Mouse (Mus musculus): Measurements from ENCODE around the gene Rab17.

The Rab17 gene

DNA sequence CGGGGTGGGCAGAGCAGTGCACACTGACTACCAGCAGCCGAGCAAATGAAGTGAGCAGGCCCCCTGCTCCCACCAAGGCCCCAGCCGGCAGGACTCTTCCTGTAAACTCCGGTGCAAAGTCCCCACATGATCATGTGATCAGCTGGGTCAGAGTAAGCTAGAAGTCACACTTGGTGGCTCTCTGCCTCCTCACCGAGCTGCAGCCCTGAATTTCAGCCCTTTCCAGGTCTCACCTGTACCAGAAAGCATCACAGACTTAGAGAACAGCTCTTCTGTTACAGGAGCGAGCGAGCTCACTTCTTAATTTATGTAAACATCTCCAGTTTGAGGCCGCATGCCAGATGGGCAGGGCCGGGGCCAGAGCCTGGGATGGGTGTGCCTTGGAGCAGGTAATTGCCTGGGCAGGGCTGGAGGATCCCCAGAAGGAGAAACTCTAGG is at the start of gene Rab17:
Rab17 (minus strand) TSS at position 315 of the 438 bp plus-strand sequence.
- DNase-seq (ENCODE audit: low spot score in 2 of 2): no peak

DNA sequence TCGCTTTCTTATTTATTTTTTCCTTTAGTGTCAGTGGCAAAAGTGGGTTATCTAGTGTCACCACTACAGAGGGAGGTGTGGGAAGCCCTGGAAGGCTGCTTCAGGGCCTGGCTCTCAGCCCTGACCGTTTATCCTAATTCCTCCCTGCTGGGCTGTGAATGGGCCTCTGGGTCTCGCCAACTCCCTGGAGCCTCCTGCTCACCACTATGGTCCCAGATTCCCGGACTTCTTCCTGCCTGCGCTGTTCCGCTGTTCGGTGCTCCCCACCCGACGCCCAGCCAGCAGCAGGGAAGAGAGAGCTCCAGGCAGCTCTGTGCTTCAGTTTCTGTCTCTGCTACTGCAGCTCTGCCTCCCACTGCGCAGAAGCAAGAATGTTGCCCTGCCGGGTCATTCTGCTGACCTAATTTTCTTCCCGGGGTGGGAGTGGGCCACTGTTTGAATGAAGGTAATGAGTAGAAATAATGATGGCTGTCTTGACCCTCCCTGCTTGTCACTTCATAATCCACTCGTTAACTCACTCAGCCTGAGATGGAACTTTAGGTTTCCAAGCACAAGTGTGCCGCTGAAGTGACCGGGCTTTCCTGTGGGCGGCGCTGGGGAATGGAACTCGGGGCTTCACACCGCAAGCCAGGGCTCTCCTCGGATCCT is 47.8 kb upstream of the Rab17 start:
- peak; percentile 19 to 34 for DNase-seq (ENCODE audit: low spot score in 2 of 2)

DNA sequence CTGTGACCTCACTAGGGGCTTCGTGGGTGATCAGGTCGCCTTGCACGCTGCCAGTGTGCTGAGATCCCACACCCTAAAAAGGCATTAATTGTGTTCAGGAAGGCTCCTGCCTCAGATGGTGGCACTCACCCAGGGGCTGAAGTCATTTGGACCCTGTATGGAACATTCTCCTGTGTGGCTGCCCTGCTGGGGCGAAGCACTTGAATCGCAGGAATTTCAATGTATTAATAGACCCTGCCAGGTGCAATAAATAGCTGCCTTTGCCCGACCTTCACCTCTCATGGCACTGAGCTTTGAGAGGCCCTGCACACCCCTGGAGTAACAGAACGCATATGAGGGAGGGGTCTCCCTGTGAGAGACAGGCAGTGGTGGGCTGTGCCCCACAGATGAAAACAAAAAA is 46.1 kb upstream of the Rab17 start:
- DNase-seq (ENCODE audit: low spot score in 2 of 2): no peak

DNA sequence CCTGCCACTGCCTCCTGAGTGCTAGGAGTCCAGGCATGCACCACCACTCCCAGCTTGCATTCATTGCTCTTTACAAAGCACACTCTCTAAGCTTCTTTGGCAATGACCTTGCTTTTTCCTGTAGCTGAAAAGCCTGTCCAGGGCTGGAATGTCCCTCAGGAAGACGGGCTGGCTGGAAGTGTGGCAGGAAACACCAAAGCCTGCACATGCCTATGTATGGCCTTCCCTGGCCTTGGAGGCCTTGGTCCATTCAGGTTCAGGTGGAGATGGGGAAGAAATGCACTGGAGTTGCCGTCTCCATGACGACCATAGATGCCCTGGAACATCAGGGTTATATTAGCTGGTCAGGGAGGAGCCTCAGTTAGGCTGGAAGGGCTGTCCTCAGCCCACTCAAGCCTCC is 44.3 kb upstream of the Rab17 start:
- DNase-seq (ENCODE audit: low spot score in 2 of 2): no peak

DNA sequence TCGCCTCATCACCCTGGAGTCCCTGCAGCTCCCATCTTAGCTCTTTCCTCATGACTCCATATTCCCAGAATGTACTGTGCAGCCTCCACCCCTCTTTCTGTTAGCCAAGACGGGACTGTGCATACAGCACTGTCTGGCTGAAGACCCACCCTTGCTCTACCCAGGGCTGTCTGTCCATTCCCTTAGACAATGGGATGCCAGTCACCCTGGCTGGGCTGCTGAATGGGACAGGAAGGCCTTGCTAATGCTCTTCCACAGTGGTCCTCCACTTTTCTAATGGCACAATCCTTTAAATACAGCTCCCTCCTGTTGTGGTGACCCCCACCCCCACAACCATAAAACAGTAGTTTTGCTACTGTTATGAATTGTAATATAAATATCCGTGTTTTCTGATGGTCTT is 41.9 kb upstream of the Rab17 start:
- DNase-seq (ENCODE audit: low spot score in 2 of 2): no peak

DNA sequence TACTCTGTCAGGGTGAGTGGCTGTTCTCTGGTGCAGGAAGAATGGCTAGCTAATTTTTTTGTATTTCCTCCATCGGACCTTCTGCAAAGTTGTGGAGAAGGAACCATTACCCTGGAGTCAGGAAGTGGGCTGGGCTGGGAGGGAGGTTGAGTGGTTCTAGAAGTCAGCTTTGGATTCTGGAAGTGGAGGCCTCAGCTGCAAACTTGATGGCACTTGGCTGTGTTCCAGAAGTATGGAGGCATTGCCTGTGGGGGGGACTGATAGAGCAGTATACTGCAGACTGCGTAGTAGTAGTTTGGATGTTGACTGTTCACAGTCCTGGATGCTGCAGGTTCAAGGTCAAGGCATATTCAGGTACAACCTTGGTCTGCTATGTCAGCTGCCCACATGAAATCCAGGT is 41.3 kb upstream of the Rab17 start:
- DNase-seq (ENCODE audit: low spot score in 2 of 2): no peak

DNA sequence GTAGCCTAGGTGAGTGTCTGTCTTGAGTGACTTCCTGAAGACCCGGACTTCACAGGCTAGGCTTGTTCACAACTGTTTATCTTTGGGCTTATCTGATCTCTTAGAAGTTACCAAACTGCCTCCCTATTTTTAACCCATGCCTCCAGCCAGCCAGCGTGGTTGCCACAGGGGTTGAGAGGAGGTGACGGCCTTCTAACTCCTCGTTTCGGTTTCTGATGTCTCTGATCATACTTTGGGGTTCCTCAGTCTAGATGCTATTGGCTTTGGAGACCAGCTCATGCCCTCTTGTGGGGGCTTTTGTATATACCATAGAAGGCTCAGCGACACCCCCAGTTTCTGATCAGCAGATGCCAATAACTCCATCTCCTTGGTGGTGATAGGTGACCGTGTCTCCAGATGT is 40.8 kb upstream of the Rab17 start:
- DNase-seq (ENCODE audit: low spot score in 2 of 2): no peak

DNA sequence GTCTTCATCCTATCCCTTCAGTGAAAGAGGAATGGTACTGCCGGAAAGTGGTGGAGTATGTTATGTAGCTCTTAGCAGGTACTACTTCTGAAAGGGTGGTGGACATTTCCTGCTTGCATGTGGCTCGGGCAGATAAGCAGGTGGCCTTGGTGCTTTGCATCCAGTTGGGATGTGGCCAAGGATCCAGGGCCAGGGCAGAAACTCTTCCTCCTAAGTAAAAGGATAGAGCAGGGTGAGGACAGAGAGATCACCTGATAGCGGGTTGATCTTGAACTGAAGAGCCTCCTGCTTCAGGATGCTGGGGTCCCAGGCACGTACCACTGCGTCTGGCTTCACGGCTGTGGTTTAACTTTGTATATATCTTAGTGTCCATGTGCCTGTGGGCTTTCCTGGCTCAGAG is 39.8 kb upstream of the Rab17 start:
- no peak for DNase-seq (ENCODE audit: low spot score in 2 of 2)

DNA sequence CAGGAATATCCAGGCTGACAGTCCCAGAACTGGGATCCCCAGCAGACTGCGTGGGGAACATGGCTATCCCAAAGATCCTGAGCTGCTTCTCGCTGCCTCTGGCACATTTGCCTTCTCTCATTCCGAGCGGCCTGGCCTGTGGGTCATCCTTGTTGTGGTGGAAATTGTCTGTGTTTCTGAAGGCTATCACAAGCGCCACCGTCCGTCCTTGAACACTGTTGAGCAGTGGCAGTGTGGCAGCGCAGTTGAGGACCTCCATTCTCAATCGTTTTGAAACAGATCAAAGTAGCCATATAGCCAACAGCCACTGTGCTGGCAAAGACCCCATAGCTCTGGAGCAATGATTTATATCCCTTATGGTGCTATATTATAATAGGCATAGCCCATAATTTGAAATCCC is 39.3 kb upstream of the Rab17 start:
- no peak for DNase-seq (ENCODE audit: low spot score in 2 of 2)

DNA sequence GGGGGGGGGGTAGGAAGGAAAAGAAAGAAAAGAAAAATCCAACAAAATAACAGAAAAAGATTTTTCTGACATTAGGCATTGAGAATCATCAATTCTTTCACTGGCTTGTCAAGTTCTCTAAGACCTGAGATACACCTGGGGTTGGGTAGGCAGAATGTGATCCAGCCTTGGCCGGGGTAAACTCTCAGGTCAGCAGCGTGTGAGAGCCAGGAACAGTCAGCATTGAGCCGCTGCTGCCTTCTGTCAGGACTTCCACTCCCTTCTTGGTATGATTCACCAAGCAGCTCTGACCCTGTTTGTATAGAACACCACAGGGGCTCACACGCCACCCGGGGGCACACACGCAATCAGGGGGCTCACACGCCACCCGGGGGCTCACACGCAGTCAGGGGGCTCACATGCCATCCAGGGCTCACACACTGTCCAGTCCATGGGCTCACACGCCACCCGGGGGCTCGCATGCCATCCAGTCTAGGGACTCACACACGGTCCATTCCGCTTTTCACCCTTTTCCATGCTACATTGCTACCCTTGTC is 38.8 kb upstream of the Rab17 start:
- no peak for DNase-seq (ENCODE audit: low spot score in 2 of 2)

DNA sequence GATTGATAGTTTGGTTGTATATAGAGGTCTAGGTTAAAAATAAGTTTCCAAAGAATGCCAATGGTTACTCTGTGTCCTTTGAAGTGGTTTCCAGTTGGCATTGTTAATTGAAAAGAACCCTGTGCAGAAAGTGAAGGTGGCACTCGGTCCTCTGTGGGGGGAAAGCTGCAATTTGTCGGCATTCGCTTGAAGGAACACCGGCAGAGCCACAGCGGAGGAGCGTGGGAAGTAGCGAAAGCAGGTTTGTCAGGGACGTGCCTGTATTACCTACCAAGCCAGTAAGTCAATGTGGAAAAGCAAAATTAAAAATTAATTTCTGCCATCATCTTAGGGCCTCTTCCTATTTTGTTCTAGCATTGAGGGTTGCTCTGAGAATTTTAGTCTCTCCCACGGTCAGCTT is 37.2 kb upstream of the Rab17 start:
- DNase-seq (ENCODE audit: low spot score in 2 of 2): no peak

DNA sequence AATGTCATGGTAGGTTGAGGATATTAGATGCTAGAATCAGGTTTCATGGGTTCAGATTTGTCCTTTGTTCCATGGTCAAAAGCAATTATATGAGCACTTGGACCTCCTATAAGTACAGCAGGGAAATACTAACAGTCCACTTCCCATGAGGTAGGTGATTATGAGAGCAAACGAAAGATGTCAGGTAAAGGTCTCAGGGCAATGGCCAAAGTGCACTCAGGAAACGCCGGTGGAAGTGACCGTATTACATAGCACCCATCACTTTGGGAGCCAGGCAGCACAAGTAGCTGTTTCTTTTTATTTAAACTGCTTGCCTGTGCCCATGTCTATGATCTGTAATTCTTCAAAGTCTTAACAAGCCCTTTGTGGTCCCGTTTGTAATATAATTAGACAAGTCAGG is 36.6 kb upstream of the Rab17 start:
- no peak for DNase-seq (ENCODE audit: low spot score in 2 of 2)

DNA sequence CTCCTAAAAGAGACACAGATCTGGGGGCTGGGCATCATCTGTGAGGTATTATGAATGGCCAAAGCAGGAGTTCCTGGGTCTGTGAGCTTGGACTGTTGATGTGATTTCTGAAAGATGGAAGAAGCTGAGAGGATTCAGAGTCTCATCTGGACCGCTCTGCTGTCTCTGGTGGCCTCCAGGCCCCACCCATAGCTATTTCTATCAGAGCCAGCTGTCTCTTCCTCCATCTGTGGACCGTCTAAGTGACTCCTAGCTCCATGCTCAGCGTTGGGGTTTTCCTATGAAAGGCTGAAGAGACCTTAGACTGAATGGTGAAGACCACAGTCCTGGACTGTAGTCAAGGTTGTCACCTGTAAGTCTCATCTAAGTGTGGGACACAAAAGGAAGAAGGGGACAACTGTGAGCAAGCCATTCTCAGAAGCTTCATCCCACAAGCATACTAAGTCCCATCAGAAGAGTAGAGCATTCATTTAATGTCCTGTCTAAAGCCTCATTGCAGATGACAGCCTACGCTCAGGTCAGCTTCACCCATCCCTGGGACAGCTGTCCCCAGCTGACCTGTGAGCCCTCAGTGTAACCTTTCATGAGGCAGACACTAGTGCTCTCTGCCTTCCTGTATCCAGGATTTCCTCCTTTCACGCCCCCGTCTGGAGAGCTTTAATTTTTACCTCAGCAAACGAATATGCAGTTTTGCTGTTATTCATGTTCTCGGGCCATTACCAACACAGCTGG is 34.2 kb upstream of the Rab17 start:
- DNase-seq (ENCODE audit: low spot score in 2 of 2): no peak

DNA sequence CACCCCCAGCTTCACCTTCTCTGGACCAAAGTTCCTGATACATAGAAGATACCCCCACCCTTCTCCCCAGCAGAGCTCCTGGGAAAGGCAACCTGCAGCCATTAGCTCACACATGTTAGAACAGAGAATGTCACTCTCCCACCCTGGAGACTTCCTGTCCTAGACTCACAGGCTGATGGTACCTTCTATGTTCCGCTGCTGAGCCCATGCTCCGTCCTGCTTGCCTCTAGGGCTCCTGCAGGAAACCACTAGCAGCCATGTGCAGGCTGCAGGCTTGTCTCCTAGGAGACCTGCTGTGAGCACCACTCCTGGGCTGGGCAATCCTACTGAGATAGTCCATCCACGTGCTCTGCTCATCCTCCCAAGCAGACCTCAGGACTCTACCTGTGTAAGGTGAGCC is 33.2 kb upstream of the Rab17 start:
- DNase-seq (ENCODE audit: low spot score in 2 of 2): no peak

DNA sequence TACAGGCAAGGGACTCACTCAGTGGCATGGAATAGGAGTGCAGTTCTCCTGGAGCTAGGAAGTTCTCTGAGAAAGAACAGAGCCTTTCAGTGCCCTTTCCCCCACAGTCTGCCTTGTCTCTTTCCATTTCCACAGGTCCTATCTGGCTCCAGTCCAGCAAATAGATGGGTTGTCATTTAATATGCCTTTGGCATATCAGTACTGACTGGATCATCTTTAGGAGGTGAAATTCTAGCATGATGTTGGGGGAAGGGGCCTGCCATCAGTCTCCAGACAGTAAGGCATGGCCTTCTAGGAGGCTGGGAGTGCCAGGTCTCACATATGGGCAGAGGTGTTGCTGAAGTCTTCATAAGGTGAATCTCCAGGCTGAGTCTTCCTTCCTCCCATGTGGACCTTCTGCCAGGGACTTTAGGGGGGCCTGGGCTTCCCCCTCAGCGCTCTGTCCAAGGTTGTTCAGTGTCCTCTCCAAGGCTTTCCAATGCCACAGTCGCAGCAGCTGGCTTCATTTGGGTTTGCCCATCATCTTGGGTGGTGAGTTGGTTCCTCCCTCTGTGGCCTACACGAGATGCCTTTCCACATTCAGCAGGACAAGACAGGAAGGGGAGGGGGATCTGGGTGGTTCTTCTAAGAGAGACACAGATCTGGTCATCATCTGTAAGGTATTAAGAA is 32.5 kb upstream of the Rab17 start:
- DNase-seq (ENCODE audit: low spot score in 2 of 2): no peak

DNA sequence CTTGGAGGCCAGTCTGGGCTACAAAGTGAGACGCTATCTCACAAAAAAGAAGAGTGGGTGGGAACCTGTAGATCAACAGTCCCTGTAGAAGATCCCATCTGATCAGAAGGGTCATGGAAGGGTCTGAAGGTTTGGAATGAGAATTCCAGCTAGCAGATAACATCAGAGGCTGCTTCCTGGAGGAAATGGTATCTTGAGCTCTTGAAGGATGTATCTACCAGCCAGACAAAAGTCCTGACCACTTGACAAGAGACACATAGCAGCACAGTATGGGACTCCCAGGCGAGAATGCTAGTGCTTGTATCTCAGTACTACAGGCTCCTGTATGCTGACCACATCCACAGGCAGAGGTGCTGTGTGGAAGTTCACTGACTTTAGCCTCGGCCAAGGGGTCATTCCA is 31.6 kb upstream of the Rab17 start:
- no peak for DNase-seq (ENCODE audit: low spot score in 2 of 2)

DNA sequence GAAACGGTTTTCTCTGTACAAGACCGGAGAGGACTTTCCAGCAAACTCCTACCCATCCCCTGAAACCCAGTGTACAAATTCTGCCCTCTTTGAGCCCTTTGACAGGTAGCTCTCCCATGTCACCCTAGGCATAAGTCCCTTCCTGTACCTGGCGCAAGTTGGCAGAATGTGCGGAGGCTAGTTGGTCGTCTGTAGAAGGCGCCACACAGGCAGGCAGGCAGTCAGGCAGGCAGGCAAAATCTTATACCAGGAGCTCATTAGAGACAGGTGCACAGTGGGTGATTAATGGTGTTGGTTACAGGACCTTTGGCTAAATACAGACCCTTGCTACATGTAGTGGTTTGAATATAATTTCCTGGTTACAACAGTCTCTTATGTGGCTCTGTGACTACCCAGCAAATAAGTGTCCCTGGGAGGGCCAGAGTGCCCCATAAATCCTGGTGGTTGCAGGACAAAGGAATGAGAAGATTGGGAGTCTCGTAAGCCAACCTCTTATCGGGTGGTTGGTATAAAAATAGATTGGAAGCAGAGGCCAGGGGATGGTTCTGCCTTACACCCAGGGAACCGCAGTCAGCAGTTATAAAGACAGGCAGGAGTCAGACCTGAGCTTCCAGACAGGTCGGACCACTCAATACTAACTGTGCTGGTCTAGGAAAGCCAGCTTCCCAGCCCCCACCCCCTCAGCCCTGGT is 30.6 kb upstream of the Rab17 start:
- DNase-seq (ENCODE audit: low spot score in 2 of 2): no peak

DNA sequence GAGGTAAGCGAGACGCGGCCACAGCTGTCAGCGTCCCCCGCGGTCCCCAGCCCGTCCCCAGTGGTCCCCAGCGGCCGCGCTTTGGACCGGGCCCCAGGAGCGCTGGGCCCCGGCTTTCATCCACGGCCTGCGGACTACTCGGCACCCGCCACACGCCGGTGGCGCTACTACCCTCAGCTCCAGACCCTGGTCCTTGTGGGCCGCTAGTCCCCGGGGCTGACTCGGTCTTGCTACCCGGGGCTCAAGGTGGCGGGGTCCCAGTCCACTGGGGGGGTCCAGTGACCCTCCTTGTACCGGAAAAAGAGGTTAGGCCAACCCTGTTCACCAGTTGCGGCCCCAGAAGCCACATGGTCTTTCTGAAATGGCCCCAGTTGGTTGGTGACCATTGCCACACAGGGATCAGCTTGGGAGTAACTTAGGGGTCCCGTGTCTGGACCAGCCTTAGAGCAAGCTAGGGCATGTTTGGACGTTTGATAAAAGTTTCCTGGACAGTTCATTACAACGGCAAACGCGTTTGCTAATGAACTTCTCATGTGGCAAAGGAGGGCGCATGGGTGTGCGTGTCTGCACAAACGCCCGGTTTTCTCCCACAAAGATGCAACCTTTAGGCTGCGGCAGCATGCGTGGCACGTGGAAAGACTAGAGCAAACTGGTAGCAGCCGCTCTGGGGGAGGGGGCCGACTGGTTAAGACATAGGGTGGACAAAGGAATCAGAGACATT is 29.6 kb upstream of the Rab17 start:
- peak in 1 of 2 experiments; percentile 31 for DNase-seq (ENCODE audit: low spot score in 2 of 2)

DNA sequence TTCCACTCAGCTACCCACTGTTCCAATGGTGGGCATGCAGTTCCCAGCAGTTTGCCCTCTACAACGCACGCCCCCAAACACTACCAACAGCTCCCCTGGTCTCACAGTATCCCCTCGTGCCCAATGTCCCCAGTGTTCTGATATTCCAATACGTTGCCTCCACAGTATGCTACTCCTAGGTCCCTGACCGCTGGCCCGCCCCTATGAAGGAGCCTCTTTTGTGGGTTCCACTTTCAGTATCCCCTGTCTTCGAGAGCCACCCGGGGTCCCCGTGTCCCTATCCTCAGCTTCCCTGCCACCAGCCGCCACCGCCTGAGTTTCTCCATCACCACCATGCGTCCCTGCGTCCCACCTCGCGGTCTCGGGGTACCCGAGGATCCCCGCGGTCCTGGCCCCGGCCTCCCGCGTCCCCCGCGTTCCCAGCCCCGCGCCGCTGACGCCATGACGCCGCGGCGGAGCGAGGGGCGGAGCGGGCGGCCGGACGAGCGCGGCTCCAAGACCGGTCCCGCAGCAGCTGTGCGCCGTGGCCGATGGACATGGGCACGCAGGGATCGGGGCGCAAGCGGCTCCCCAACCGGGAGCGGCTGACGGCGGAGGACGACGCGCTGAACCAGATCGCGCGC is 28.9 kb upstream of the Rab17 start, which contains the start of gene Lrrfip1:
Lrrfip1 (plus strand) TSS at position 470 of the 623 bp plus-strand sequence.
- peak; percentile 69 to 70 for DNase-seq (ENCODE audit: low spot score in 2 of 2)

DNA sequence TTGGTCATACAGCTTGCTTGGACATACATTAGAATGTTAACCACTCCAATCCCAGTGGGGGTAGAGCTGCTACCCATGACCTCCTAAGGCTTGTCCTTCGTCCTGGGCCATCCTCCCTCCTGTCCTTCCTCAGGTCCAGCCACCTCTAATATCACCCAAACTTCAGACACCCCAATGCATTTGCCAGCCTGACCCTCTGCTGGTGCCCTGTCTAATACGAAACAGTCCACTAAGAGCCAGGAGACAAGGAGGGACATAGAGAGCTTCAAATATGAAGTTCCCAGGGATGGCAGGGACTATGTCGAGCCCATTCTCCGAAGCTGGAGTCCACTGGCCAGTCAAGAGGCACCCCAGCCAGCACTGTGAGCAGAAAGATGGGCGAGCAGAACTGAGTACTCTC is 28.2 kb upstream of the Rab17 start:
- DNase-seq (ENCODE audit: low spot score in 2 of 2): no peak

DNA sequence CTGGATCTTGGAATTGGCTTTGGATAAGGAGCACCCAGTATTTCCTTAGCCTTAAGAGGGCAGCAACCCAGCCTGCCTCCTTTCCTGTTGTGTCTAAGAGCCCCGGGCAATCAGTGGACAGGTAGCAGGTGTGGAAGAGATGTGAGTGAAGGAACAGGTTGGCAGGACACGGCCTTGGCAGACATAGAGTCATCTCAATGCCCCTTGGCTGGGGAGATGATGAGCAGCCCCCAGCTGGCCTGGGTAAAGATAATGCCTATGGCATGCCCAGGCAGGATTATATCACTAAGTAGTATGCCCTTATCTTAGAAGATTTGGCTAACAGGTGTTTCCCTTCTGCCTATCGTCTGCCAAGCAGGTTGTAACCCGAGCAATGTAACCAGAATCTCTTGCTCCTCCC is 27.7 kb upstream of the Rab17 start:
- no peak for DNase-seq (ENCODE audit: low spot score in 2 of 2)

Measured in frontal cortex, postnatal 36 days (tissue).